Mouse (Mus musculus) heart, adult 2 months (tissue): Measurements from ENCODE around the gene Phlpp1.

Source experiments
- EP300 ChIP-seq: fragments of 200-500 bp; IDR thresholded peaks from 2 replicates; pipeline ENCODE4 v1.6.1; 2011; ENCODE audit warnings: low read depth, low read length, control low read depth; ENCODE audit not compliant: insufficient read depth
- POLR2A ChIP-seq: fragments of 200-500 bp; IDR thresholded peaks from 2 replicates; pipeline ENCODE4 v1.6.1; 2011; ENCODE audit warnings: mild to moderate bottlenecking, low read depth, low read length, control low read depth; ENCODE audit not compliant: insufficient read depth

GRCm38 (mm10) chr1:106425128-106425936 is 253.8 kb downstream of the Phlpp1 start:
- TF ChIP-seq POLR2A (no peak), EP300 (no peak)
